Mouse (Mus musculus) lung, adult 2 months (tissue): ENCODE data around the gene Plekha6.
A peak's percentile ranks its signal among the peaks of the same experiment; 100 is the strongest.

ENCODE experiments used
- CTCF ChIP-seq: fragments of 200-500 bp; IDR thresholded peaks from 2 replicates; pipeline ENCODE4 v1.5.1; 2011; ENCODE audit warnings: mild to moderate bottlenecking, low read length, control low read depth; ENCODE audit not compliant: insufficient read depth
- POLR2A ChIP-seq: fragments of 200-500 bp; IDR thresholded peaks from 2 replicates; pipeline ENCODE4 v1.6.1; 2011; ENCODE audit warnings: low read depth, mild to moderate bottlenecking, control low read depth, low read length, borderline replicate concordance; ENCODE audit errors: extremely low read depth

GRCm38 (mm10) chr1:133317149-133317548 lies 153.1 kb downstream of the Plekha6 start:
- TF ChIP-seq CTCF (peak; percentile 23; the same call in 1 of the 2 replicates), POLR2A (no peak)
